Mouse (Mus musculus) adrenal gland, adult (tissue): ENCODE measurements around the gene Slc30a7.
"Not testable (repeated sequence)": the region's sequence is repeated elsewhere in the genome, so short reads cannot be mapped to it uniquely, and the experiment has no call there.

ENCODE experiments used
- DNase-seq, 2 experiments: peaks; one replicate each; pipeline ENCODE4 v3.0.0; 2022 to 2023; ENCODE audit warnings: low spot score in 1 of 2; ENCODE audit not compliant: inconsistent age in 2 of 2

Gene Slc30a7

GRCm38 (mm10) chr3:115949921-115950877, 57.0 kb downstream of the Slc30a7 start:
- DNase-seq = peak in 1 of 2 experiments; percentile 88

- no peak for DNase-seq
Measured at GRCm38 (mm10) chr3:115949220-115949920, 57.8 kb downstream of the Slc30a7 start.

GRCm38 (mm10) chr3:115946272-115946671, 60.9 kb downstream of the Slc30a7 start:
- DNase-seq = no peak

- DNase-seq = no peak
Measured at GRCm38 (mm10) chr3:115944376-115944775, 62.8 kb downstream of the Slc30a7 start.

GRCm38 (mm10) chr3:115941464-115941863, 65.7 kb downstream of the Slc30a7 start:
- no peak for DNase-seq

GRCm38 (mm10) chr3:115940510-115940909, 66.7 kb downstream of the Slc30a7 start:
- DNase-seq = no peak

GRCm38 (mm10) chr3:115937807-115938206, 69.4 kb downstream of the Slc30a7 start:
- DNase-seq = peak; percentile 61 to 92

- peak; percentile 27 to 79 for DNase-seq
Measured at GRCm38 (mm10) chr3:115936734-115937599, 70.2 kb downstream of the Slc30a7 start.

GRCm38 (mm10) chr3:115933293-115934186, 73.7 kb downstream of the Slc30a7 start:
- no peak for DNase-seq

GRCm38 (mm10) chr3:115931701-115932100, 75.5 kb downstream of the Slc30a7 start:
- DNase-seq = peak in 1 of 2 experiments; percentile 10

- no peak for DNase-seq
Measured at GRCm38 (mm10) chr3:115926531-115926930, 80.7 kb downstream of the Slc30a7 start.

- peak in 1 of 2 experiments; percentile 53 for DNase-seq
Measured at GRCm38 (mm10) chr3:115924401-115925190, 82.6 kb downstream of the Slc30a7 start.

- not testable (repeated sequence) for DNase-seq
Measured at GRCm38 (mm10) chr3:115907406-115907805, 99.8 kb downstream of the Slc30a7 start.

GRCm38 (mm10) chr3:115905567-115905966, 101.6 kb downstream of the Slc30a7 start:
- no peak for DNase-seq

- no peak for DNase-seq
Measured at GRCm38 (mm10) chr3:115905067-115905466, 102.1 kb downstream of the Slc30a7 start.

GRCm38 (mm10) chr3:115902301-115902956, 104.8 kb downstream of the Slc30a7 start:
- no peak for DNase-seq

- no peak for DNase-seq
Measured at GRCm38 (mm10) chr3:115898354-115898948, 108.8 kb downstream of the Slc30a7 start.

- no peak for DNase-seq
Measured at GRCm38 (mm10) chr3:115893166-115893565, 114.0 kb downstream of the Slc30a7 start.
